Mouse (Mus musculus) heart, embryonic 13.5 days (tissue): ENCODE measurements around the gene Sox6. TPM values are rescaled to one million over a fixed set of nuclear protein-coding genes. Genes with fewer than 3 reads are reported as not detected.
"Not testable (repeated sequence)": the region's sequence is repeated elsewhere in the genome, so short reads cannot be mapped to it uniquely, and the experiment has no call there.

Experiments
- ATAC-seq: fragments of 200-750 bp; cut with Nextera tagmentation; 2 replicates; pipeline ENCODE4 v1.8.0; 2017; ENCODE audit warnings: moderate TSS enrichment; ENCODE audit not compliant: insufficient number of reproducible peaks, low FRiP score, low TSS enrichment; ENCODE audit errors: extremely low read depth
- H3K27ac ChIP-seq: fragments of 300-500 bp; sonication (generic); replicated peaks from 2 replicates; pipeline ENCODE4 v1.5.1; 2015; ENCODE audit warnings: moderate library complexity, mild to moderate bottlenecking, inconsistent platforms
- H3K27me3 ChIP-seq: fragments of 300-500 bp; sonication (generic); replicated peaks from 2 replicates; pipeline ENCODE4 v1.6.1; 2015; ENCODE audit warnings: mild to moderate bottlenecking, inconsistent platforms
- H3K36me3 ChIP-seq: fragments of 300-500 bp; sonication (generic); 2 replicates; pipeline ENCODE4 v1.6.1; 2015; ENCODE audit warnings: mild to moderate bottlenecking, inconsistent platforms
- H3K4me1 ChIP-seq: fragments of 300-500 bp; sonication (generic); 2 replicates; pipeline ENCODE4 v1.6.1; 2015; ENCODE audit warnings: inconsistent platforms
- H3K4me2 ChIP-seq: fragments of 300-500 bp; sonication (generic); 2 replicates; pipeline ENCODE4 v1.6.1; 2015; ENCODE audit warnings: inconsistent platforms, mild to moderate bottlenecking, moderate library complexity
- H3K4me3 ChIP-seq: fragments of 300-500 bp; sonication (generic); 2 replicates; pipeline ENCODE4 v1.5.1; 2015; ENCODE audit warnings: moderate library complexity, mild to moderate bottlenecking, inconsistent platforms
- H3K9ac ChIP-seq: fragments of 300-500 bp; sonication (generic); 2 replicates; pipeline ENCODE4 v1.6.1; 2015; ENCODE audit warnings: inconsistent platforms, mild to moderate bottlenecking, moderate library complexity
- H3K9me3 ChIP-seq: fragments of 300-500 bp; sonication (generic); 2 replicates; pipeline ENCODE4 v1.6.1; 2016; ENCODE audit warnings: inconsistent platforms
- WGBS: fragments of 180-500 bp; shearing (Covaris S2); methylation state at CpG from one replicate; pipeline ENCODE4 v1.1.7; 2015; ENCODE audit warnings: mixed read lengths; 5-methylcytosine and 5-hydroxymethylcytosine counted together
- polyA plus RNA-seq: library from polyadenylated mRNA; unstranded; fragments of >200 nt; fragmentation: Nextera tagmentation; extraction: Ambion mirVana; gene quantifications from 2 replicates; pipeline ENCODE4 v1.2.1, GENCODE M21; 2015

The Sox6 gene
- polyA plus RNA-seq, 1 experiment from 2014 or later: 27.2 TPM

GRCm38 (mm10) chr7:115630691-115631090, 407.9 kb downstream of the Sox6 start:
- H3K9ac ChIP-seq: no peak overlapping the region
- ATAC-seq: no peak
- H3K36me3 ChIP-seq: no peaks in the 10 kb centered on the region
- no peaks in the 10 kb centered on the region for H3K9me3 ChIP-seq
- H3K4me1 ChIP-seq: peaks cover 49% of the 10 kb centered on the region
- peak overlapping the region; percentile 22; the same call in 1 of the 2 replicates for H3K27ac ChIP-seq
- H3K27me3 ChIP-seq: no peaks in the 10 kb centered on the region
- H3K4me2 ChIP-seq: no peak overlapping the region
- no peak overlapping the region for H3K4me3 ChIP-seq
- 68% methylated on average over 3 of the region's 3 CpGs for WGBS

DNA sequence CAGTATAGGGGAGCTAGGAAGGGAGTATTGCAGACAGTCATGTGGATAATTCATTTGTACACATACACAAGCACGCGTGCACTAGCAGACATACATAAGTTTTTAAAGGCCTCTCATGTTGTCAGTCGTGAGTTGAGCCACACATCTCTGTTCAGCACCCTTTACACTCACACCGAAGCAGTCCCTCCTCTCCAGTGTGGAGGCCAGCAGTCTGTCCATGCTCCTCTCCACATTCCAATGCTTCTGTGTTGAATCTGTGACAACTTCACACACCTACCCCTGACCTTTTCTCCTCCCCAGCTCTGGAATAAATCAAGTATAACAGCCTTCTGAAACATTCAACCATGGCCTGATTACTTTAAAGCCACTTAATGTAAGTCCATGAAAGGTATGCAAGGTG, 408.3 kb downstream of the Sox6 start:
- H3K4me2 ChIP-seq: no peak overlapping the region
- no peak for ATAC-seq
- H3K4me3 ChIP-seq: no peak overlapping the region
- H3K36me3 ChIP-seq: no peaks in the 10 kb centered on the region
- H3K9me3 ChIP-seq: no peaks in the 10 kb centered on the region
- 47% methylated on average over 4 of the region's 4 CpGs for WGBS
- H3K9ac ChIP-seq: no peak overlapping the region
- H3K27me3 ChIP-seq: no peaks in the 10 kb centered on the region
- H3K27ac ChIP-seq: peak overlapping the region; percentile 22
- H3K4me1 ChIP-seq: peaks cover 53% of the 10 kb centered on the region

DNA sequence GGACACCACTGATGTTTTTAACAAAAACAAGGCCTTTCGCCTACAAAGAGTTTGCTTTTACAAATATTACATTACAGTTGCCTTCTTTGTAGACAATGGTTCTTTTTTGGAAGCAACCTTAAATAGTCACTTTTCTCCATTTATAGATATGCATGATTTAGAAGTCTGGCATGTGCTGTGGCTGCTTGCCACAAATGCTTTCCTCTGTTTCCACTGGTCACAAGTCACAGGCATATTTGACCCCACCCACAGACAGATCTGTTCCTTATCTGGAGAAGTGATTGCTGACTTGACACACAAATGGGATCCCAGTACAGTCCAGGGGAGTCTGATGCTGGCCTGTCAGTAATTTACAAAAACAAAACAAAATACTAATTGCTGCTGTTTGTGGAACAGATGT, 409.8 kb downstream of the Sox6 start:
- H3K9ac ChIP-seq: no peak overlapping the region
- no peak overlapping the region for H3K4me3 ChIP-seq
- no peaks in the 10 kb centered on the region for H3K27me3 ChIP-seq
- 85% methylated on average over 1 of the region's 1 CpGs for WGBS
- ATAC-seq: no peak
- H3K9me3 ChIP-seq: no peaks in the 10 kb centered on the region
- H3K27ac ChIP-seq: peak overlapping the region; percentile 10
- no peaks in the 10 kb centered on the region for H3K36me3 ChIP-seq
- peaks cover 65% of the 10 kb centered on the region for H3K4me1 ChIP-seq
- no peak overlapping the region for H3K4me2 ChIP-seq

DNA sequence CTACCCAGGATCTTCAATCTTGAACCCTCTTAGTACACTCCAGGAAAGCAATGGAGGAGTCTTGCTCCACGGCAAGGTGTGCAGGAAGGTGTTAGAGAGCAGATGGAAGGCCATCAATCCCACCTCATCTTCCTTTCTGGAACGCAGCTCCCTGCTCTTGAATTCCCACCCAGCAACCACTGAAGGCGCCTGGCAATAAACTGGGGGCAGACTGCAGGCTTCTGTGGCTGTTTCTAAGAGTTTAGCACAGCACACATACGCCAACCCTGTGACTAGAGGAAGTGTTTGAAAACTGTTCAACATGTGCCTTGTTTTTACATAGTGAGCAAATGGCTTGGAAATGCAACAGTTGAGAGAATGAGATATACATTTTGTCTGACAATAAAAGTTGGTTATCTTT, 412.6 kb downstream of the Sox6 start:
- no peaks in the 10 kb centered on the region for H3K27me3 ChIP-seq
- H3K4me2 ChIP-seq: no peak overlapping the region
- peak overlapping the region; percentile 65 for H3K27ac ChIP-seq
- ATAC-seq: no peak
- no peak overlapping the region for H3K4me3 ChIP-seq
- no peaks in the 10 kb centered on the region for H3K9me3 ChIP-seq
- WGBS: 54% methylated on average over 4 of the region's 4 CpGs
- H3K36me3 ChIP-seq: no peaks in the 10 kb centered on the region
- H3K9ac ChIP-seq: no peak overlapping the region
- H3K4me1 ChIP-seq: peaks cover 68% of the 10 kb centered on the region

DNA sequence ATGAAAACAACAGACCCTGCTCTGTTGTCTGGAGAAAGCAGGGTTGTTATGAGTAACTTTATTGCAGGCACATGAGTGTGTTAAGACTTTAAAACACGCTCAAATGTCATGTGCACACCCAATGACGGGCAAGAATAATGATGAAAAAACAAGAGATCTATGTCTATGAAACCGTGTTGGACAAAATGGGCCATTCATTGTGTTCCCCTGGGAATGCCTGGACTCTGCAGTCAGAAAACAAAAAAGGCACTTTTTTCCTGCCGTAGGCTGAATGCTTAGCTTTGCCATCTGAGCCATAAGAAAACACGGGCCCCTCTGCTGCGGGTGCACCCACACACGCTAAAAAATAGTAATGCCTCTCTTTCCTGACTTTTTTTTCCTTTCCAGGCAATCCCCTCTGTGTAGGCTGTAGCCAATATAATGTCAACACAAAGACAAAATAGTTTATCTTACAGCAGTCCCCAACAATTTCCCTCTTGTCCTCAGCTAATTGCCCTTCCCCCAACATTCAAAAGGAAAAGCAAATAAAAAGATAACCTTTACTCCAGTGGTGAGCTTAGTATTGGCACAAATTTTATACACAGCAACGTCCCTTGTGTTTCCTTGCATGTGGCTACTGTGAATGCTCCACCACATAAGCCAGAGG, 413.6 kb downstream of the Sox6 start:
- Histone ChIP-seq H3K4me2 (peak overlapping the region; percentile 22), H3K4me3 (no peak overlapping the region), H3K9me3 (no peaks in the 10 kb centered on the region), H3K9ac (no peak overlapping the region), H3K27me3 (no peaks in the 10 kb centered on the region), H3K4me1 (peaks cover 61% of the 10 kb centered on the region), H3K36me3 (no peaks in the 10 kb centered on the region), H3K27ac (peak overlapping the region; percentile 65)
- WGBS: 41% methylated on average over 8 of the region's 8 CpGs
- no peak for ATAC-seq

DNA sequence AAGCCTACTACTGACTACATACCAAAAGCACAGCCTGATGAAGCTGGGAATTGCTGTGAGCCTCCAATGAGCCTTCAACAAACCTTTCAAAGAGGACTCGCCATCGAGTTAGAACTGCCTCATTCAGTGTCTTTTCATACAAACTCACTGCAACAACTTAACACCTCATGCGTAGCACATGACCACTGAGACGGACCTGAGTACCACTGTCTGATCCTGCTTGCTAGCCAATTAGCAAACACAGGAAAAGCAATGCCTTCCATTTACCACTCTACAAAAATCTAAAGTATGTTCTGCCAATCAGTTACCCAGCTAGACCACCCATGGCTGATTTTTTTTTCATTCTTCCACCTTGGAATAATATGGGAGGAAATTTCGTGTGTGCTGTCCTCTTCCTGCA, 414.1 kb downstream of the Sox6 start:
- H3K9ac ChIP-seq: no peak overlapping the region
- peak overlapping the region; percentile 22; the same call in 1 of the 2 replicates for H3K4me2 ChIP-seq
- H3K27me3 ChIP-seq: no peaks in the 10 kb centered on the region
- H3K9me3 ChIP-seq: no peaks in the 10 kb centered on the region
- H3K4me3 ChIP-seq: no peak overlapping the region
- WGBS: 56% methylated on average over 5 of the region's 5 CpGs
- peak overlapping the region; percentile 65 for H3K27ac ChIP-seq
- H3K36me3 ChIP-seq: no peaks in the 10 kb centered on the region
- peaks cover 55% of the 10 kb centered on the region for H3K4me1 ChIP-seq
- ATAC-seq: no peak

DNA sequence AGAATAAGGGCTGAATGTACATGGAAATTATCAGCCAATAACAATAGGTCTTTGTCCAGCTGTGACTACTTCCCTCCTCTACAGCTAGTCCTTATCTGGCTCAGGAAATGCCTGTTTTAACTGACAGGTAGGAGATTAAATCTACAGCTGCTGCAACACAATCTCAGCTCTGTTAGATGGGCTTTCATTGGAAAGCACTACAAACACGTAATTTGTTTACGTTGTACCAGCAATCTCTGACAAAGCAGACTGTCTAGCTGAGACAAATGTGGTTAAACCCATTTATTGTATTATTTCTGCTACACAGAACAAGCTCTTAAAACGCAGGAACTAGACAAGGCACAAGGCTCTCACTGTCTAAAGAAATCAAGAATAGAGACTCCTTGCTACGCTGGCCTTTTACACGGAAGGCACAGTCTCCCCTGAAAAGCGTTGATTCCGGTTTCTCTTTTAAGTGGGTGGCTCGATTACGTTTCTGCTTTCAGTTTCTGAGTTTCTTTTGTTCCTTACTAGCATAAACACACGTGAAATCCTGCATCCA, 422.8 kb downstream of the Sox6 start:
- Histone ChIP-seq H3K4me2 (peak overlapping the region; percentile 60), H3K27ac (peak overlapping the region; percentile 76), H3K4me3 (peak overlapping the region; percentile 30), H3K9ac (0 out of 2 replicates have a peak overlapping the region, but pooled peaks have one; percentile 25), H3K4me1 (peaks cover 14% of the 10 kb centered on the region), H3K9me3 (no peaks in the 10 kb centered on the region), H3K36me3 (no peaks in the 10 kb centered on the region), H3K27me3 (no peaks in the 10 kb centered on the region)
- WGBS: 33% methylated on average over 10 of the region's 10 CpGs
- no peak for ATAC-seq

GRCm38 (mm10) chr7:115607485-115607884, 431.1 kb downstream of the Sox6 start:
- no peak for ATAC-seq
- no peaks in the 10 kb centered on the region for H3K36me3 ChIP-seq
- H3K4me1 ChIP-seq: 0 out of 2 replicates have a peak, but pooled peaks cover 3% of the 10 kb centered on the region
- H3K4me2 ChIP-seq: no peak overlapping the region
- H3K4me3 ChIP-seq: no peak overlapping the region
- H3K9ac ChIP-seq: no peak overlapping the region
- no peaks in the 10 kb centered on the region for H3K9me3 ChIP-seq
- H3K27me3 ChIP-seq: no peaks in the 10 kb centered on the region
- H3K27ac ChIP-seq: no peak overlapping the region
- WGBS: 78% methylated on average over 1 of the region's 1 CpGs

DNA sequence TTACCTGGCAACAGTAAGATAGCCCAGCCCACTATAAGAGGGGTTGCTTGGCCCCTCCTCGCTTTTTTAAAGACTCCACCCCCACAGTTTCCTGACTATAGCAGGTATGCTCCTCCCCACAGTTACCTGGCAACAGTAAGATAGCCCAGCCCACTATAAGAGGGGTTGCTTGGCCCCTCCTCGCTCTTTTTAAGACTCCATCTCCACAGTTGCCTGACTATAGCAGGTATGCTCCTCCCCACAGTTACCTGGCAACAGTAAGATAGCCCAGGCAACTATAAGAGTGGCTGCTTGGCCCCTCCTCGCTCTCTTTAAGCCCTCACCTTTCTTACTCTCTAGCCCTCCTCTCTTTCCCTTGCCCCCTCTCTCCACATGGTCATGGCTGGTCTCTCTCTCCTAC, 432.5 kb downstream of the Sox6 start:
- WGBS: 60% methylated on average over 3 of the region's 3 CpGs
- not testable (repeated sequence) for ATAC-seq, H3K9me3 ChIP-seq, H3K4me2 ChIP-seq, H3K4me3 ChIP-seq, H3K9ac ChIP-seq, H3K27ac ChIP-seq, H3K4me1 ChIP-seq, H3K36me3 ChIP-seq, H3K27me3 ChIP-seq

GRCm38 (mm10) chr7:115604883-115605282, 433.7 kb downstream of the Sox6 start:
- H3K4me1 ChIP-seq: 0 out of 2 replicates have a peak, but pooled peaks cover 3% of the 10 kb centered on the region
- no peak overlapping the region for H3K9ac ChIP-seq
- WGBS: 80% methylated on average over 7 of the region's 7 CpGs
- no peaks in the 10 kb centered on the region for H3K36me3 ChIP-seq
- no peaks in the 10 kb centered on the region for H3K27me3 ChIP-seq
- no peak overlapping the region for H3K27ac ChIP-seq
- no peaks in the 10 kb centered on the region for H3K9me3 ChIP-seq
- ATAC-seq: no peak
- H3K4me2 ChIP-seq: no peak overlapping the region
- no peak overlapping the region for H3K4me3 ChIP-seq

DNA sequence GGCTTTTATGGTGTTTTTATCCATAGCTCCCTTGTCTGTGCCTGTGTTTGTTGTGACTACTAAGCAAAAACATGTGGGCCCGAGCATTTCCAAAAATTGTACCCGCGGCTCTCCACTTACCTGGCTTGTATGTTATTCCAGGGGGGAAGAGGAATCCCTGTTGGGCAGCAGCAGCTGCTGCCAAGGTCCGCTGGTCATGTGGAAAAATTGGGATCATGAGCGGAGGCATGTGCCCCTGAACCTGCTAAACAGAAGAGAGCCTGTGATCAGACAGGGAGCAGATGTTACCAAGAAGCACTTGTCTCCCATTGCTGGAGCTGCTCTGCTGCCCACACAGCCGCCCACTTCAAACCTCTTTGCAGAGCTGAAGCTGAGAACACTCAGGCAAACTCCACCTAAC, 441.2 kb downstream of the Sox6 start:
- WGBS: 73% methylated on average over 6 of the region's 6 CpGs
- no peak overlapping the region for H3K4me3 ChIP-seq
- H3K9ac ChIP-seq: no peak overlapping the region
- 0 out of 2 replicates have a peak, but pooled peaks cover 3% of the 10 kb centered on the region for H3K4me1 ChIP-seq
- no peak overlapping the region for H3K27ac ChIP-seq
- H3K9me3 ChIP-seq: no peaks in the 10 kb centered on the region
- no peaks in the 10 kb centered on the region for H3K27me3 ChIP-seq
- H3K4me2 ChIP-seq: no peak overlapping the region
- no peaks in the 10 kb centered on the region for H3K36me3 ChIP-seq
- ATAC-seq: no peak

GRCm38 (mm10) chr7:115580461-115580860, 458.1 kb downstream of the Sox6 start:
- H3K27me3 ChIP-seq: no peaks in the 10 kb centered on the region
- H3K9ac ChIP-seq: no peak overlapping the region
- WGBS: 76% methylated on average over 7 of the region's 7 CpGs
- no peak overlapping the region for H3K27ac ChIP-seq
- peaks cover 12% of the 10 kb centered on the region for H3K4me1 ChIP-seq
- no peaks in the 10 kb centered on the region for H3K36me3 ChIP-seq
- no peak for ATAC-seq
- H3K4me2 ChIP-seq: no peak overlapping the region
- H3K4me3 ChIP-seq: no peak overlapping the region
- H3K9me3 ChIP-seq: no peaks in the 10 kb centered on the region
